Mouse (Mus musculus): ENCODE measurements around the gene 2310030G06Rik.

- TF ChIP-seq CTCF (conservative IDR thresholded peaks at IDR 0.05; ENCODE audit: insufficient read depth, insufficient read length, low read depth, low read length), result no peak
- TF ChIP-seq POLR2A (IDR thresholded peaks at IDR 0.05; ENCODE audit: low read depth, low read length), result no peak
These were observed 530 bp downstream of the 2310030G06Rik start for GRCm38 (mm10) chr9:50745806-50746205.
